Mouse (Mus musculus): ENCODE results near the gene Gclm.
A peak's percentile ranks its signal among the peaks of the same experiment; 100 is the strongest.
"Not testable (repeated sequence)": the region's sequence is repeated elsewhere in the genome, so short reads cannot be mapped to it uniquely, and the experiment has no call there.

Gclm gene

GRCm38 (mm10) chr3:122242876-122243275 is 2.5 kb upstream of the Gclm start:
- DNase-seq (ENCODE audit: low read depth, low spot score) = peak; percentile 67

GRCm38 (mm10) chr3:122243416-122244167 is 1.8 kb upstream of the Gclm start:
- DNase-seq (ENCODE audit: low read depth, low spot score) = peak; percentile 72

- no peak for DNase-seq (ENCODE audit: low read depth, low spot score)
These were observed 598 bp upstream of the Gclm start for GRCm38 (mm10) chr3:122244759-122245158.

- peak; percentile 32 for DNase-seq (ENCODE audit: low read depth, low spot score)
These were observed 548 bp downstream of the Gclm start for GRCm38 (mm10) chr3:122245878-122246332.

GRCm38 (mm10) chr3:122246406-122246805 is 1.0 kb downstream of the Gclm start:
- no peak for DNase-seq (ENCODE audit: low read depth, low spot score)

- DNase-seq (ENCODE audit: low read depth, low spot score) = no peak
These were observed 1.8 kb downstream of the Gclm start for GRCm38 (mm10) chr3:122246986-122247767.

- no peak for DNase-seq (ENCODE audit: low read depth, low spot score)
These were observed 2.4 kb downstream of the Gclm start for GRCm38 (mm10) chr3:122247768-122248100.

- DNase-seq (ENCODE audit: low read depth, low spot score) = no peak
These were observed 7.3 kb downstream of the Gclm start for GRCm38 (mm10) chr3:122252466-122253253.

GRCm38 (mm10) chr3:122254050-122254449 is 8.7 kb downstream of the Gclm start:
- not testable (repeated sequence) for DNase-seq (ENCODE audit: low read depth, low spot score)

GRCm38 (mm10) chr3:122269986-122270385 is 24.6 kb downstream of the Gclm start:
- DNase-seq (ENCODE audit: low read depth, low spot score) = peak; percentile 70

- not testable (repeated sequence) for DNase-seq (ENCODE audit: low read depth, low spot score)
These were observed 27.2 kb downstream of the Gclm start for GRCm38 (mm10) chr3:122272565-122272964.

GRCm38 (mm10) chr3:122273407-122274240 is 28.3 kb downstream of the Gclm start:
- no peak for DNase-seq (ENCODE audit: low read depth, low spot score)

GRCm38 (mm10) chr3:122274241-122275024 is 29.1 kb downstream of the Gclm start, which contains the start of gene Dnttip2:
TSS of gene Dnttip2 (plus strand) at chr3:122274388.
- DNase-seq (ENCODE audit: low read depth, low spot score) = peak; percentile 97

- DNase-seq (ENCODE audit: low read depth, low spot score) = no peak
These were observed 29.8 kb downstream of the Gclm start for GRCm38 (mm10) chr3:122275111-122275510.

GRCm38 (mm10) chr3:122287195-122287594 is 41.8 kb downstream of the Gclm start:
- no peak for DNase-seq (ENCODE audit: low read depth, low spot score)

- DNase-seq (ENCODE audit: low read depth, low spot score) = no peak
These were observed 43.3 kb downstream of the Gclm start for GRCm38 (mm10) chr3:122288613-122289195.

GRCm38 (mm10) chr3:122289344-122289743 is 44.0 kb downstream of the Gclm start:
- DNase-seq (ENCODE audit: low read depth, low spot score) = not testable (repeated sequence)

GRCm38 (mm10) chr3:122290696-122291095 is 45.3 kb downstream of the Gclm start:
- no peak for DNase-seq (ENCODE audit: low read depth, low spot score)

- peak; percentile 71 for DNase-seq (ENCODE audit: low read depth, low spot score)
These were observed 46.5 kb downstream of the Gclm start for GRCm38 (mm10) chr3:122291828-122292227.
